Mouse (Mus musculus) activated CD4-positive, CD25-positive, alpha-beta regulatory T cell (primary cell): ENCODE measurements around the gene Ccdc8. TPM values are rescaled to one million over a fixed set of nuclear protein-coding genes. Genes with fewer than 3 reads are reported as not detected.

Experiments used
- polyA plus RNA-seq, 2 experiments: library from polyadenylated mRNA; unstranded; fragments of 100-300 nt; shearing (Covaris generic); gene quantifications; one replicate each; pipeline ENCODE4 v1.2.1; 2017

Gene Ccdc8
- under 1 TPM; 0.05 to 0.31 TPM for polyA plus RNA-seq

DNA sequence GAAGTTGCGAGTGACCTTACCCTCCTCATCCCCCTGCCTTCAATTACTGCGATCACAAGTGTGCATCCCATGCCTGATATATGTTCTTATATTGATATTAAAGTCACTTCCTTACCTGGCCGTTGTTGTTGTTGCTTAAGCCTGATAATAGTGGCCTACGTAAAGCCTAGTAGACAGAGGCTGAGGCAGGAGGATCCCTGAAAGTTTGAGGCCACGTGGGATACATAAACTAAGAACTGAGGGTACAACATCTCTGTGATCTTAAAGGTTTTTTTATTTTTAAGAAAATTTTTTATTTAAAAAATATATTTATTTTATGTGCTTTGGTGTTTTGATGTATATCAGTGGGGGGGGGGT is at the start of gene Ccdc8:
Ccdc8 (plus strand) TSS at position 258 of the 357 bp plus-strand sequence.

DNA sequence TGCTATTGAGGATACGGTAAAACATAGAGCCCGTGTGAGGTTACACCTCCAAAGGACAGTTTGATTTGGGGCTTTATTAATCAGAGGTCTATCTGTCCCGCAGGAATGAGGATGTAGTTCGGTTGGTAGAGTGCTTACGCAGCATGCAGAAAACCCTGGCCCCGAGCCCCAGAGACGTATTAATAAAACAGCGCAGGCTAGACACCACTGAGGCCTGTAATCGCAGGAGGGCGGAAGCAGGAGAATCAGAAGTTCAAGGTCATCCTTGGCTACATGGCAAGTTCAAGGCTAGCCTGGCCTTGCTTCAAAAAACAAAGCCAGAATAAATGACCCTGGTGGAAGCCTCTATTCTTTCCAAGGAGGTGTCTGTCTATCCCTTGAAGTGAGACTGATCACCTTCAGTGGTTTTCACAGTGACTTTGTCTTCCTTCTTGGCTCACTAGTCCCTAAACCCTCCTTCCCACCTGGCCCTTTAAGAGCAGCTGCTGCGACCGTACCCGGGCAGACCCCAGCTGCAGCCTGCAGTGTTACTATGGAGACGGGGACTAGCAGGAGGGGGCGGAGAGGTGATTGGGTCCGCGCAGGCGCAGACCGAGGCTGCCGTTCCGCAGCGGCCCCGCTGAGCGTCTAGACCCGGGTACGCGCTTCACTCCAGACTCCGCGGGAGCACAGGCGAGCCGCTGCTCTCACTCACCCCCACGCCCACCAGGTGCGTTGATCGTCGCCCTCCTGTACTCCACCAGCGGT is 48.3 kb upstream of the Ccdc8 start, which contains the start of gene Pnmal2:
Pnmal2 (plus strand) TSS at position 622 of the 747 bp plus-strand sequence.

DNA sequence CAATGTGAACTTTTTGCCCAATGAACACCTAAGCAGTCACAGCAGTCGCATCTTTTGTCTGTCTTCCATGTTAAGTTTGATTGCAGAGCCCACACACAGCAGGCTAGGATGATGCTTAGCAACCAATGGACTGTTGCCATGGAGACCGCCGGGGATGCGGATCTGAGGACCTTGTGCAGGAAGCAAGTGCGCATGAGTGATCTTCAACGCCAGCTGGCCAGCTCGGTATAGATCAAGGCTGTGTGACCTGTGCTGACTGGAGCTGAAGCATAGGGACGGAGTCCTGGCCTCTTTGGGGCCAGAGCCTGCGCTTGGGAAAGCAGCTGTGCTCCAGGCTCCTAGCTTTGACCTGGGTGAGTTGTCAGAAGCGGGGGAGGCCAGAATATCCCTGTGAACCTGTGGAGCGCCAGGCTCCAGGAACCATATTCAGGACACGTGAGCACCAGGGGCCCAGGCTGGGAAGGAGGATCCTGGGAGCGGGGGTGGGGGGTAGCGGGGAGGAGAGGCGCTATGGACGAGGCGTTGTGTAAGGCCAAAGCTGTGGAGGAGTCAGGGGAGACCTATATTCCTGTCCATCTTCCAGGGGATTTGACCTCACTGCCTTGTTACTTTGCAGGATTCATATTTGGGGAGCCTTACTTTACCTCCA is 32.8 kb upstream of the Ccdc8 start, which contains the start of gene Pnmal1:
Pnmal1 (plus strand) TSS at position 141 of the 649 bp plus-strand sequence.

DNA sequence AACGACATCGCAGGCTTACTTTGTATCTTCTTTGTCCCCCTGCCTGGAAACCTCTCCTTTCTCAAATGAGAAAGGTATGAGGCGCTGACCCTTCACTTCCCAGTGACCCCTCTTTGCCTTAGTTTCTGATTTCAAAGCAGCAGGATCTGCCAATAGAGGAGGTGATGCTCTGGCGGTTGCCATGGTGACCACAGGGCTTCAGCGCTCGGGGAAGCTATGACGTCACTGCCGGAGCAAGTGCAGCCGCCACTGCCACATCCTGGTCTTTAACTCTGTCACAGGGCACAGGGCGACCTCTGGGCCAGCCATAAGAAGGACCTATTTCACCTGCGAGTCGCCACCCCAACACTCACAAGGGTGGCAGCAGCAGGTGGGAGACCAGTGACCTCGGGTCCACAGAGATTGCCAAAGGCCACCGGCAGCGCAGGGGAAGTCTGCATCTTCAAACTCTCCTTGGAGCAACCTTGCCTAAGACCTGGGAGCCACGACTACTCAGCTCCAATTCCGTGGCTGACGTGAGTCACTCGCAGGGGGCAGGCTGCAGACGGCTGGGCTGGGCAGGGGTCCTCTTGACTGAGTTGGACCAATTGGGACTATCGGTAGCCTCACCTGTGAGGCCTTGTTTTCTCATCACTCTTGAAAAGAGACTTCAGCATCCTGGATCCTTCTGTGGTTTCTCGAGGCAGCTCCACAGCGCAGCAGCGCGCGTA is 9.5 kb upstream of the Ccdc8 start, which contains the start of gene Gm42372:
Gm42372 (plus strand) TSS at position 228 of the 710 bp plus-strand sequence.

DNA sequence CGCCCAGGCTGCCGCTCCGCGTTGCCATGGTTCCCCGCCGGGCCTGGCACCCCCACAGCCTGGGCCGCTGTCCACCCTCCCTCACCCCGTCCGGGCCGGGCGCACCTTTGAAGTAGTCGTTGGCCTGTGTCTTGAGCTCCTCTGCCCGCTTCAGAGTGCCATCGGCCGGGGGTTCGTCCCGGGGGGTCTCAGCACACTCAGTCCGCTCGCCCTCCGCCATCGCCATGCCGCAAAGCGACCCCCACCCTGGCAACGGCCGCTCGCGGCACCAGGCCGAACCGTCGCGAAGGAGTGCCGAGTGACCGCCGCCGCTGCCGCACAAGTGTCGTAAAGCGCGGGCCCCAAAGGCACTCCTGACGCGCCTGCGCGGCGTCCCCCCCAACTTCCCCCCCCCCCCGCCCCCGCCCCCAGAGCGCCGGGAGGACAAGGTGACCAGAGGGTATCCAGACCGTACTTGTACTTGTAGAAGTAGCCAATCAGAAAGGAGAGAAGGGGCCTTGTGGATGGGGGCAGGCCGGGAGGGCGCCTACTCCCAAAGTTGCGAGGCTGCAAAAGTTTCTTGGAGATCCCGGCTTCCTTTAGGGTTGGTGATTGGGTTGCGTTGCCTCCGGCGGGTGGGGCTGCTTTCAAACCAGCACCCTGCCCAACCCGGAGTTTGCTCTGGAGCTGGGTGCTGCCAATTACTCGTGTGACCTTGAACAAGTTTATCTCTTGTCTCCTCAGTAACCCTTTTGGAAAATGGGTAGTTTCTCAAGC is 35.3 kb downstream of the Ccdc8 start, which contains the start of gene Ppp5c:
Ppp5c (minus strand) TSS at position 337 of the 756 bp plus-strand sequence.

Other genes with a start within 250 kb of the Ccdc8 start
- gene Slc1a5, start 211.4 kb upstream of the Ccdc8 start, polyA plus RNA-seq: 100 to 1,000 TPM; 197 to 316 TPM
- gene Strn4, start 176.8 kb upstream of the Ccdc8 start, polyA plus RNA-seq: 10 to 100 TPM; 61.5 to 74.8 TPM
- gene Fkrp, start 176.0 kb upstream of the Ccdc8 start, polyA plus RNA-seq: 10 to 100 TPM; 19.1 to 22.7 TPM
- gene Prkd2, start 149.8 kb upstream of the Ccdc8 start, polyA plus RNA-seq: 100 to 1,000 TPM; 143 to 190 TPM
- under 1 TPM; 0.07 to 0.42 TPM for gene Dact3, start 117.4 kb upstream of the Ccdc8 start, polyA plus RNA-seq
- gene Gng8, start 100.9 kb upstream of the Ccdc8 start, polyA plus RNA-seq: not detected
- 10 to 100 TPM; 11.2 to 16.3 TPM for gene Ptgir, start 86.2 kb upstream of the Ccdc8 start, polyA plus RNA-seq
- gene Calm3, start 68.6 kb upstream of the Ccdc8 start, polyA plus RNA-seq: 100 to 1,000 TPM; 191 to 201 TPM
- gene Pnmal2, start 48.0 kb upstream of the Ccdc8 start, polyA plus RNA-seq: not detected
- gene Pnmal1, start 33.0 kb upstream of the Ccdc8 start, polyA plus RNA-seq: under 1 TPM in 1 of 2 experiments, not detected in 1; 0.07 TPM
- gene Gm42372, start 9.6 kb upstream of the Ccdc8 start, polyA plus RNA-seq: 1 to 10 TPM; 2.2 to 3.0 TPM
- gene Ppp5c, start 35.2 kb downstream of the Ccdc8 start, polyA plus RNA-seq: 100 to 1,000 TPM in 1 of 2 experiments, 10 to 100 TPM in 1; 99.7 to 101 TPM
- gene Hif3a, start 69.7 kb downstream of the Ccdc8 start, polyA plus RNA-seq: under 1 TPM in 1 of 2 experiments, not detected in 1; 0.98 TPM
- under 1 TPM; 0.43 to 0.69 TPM for gene Psg16, start 81.3 kb downstream of the Ccdc8 start, polyA plus RNA-seq
- gene Ceacam3, start 157.6 kb downstream of the Ccdc8 start, polyA plus RNA-seq: not detected
- gene Psg29, start 210.8 kb downstream of the Ccdc8 start, polyA plus RNA-seq: not detected